Mouse (Mus musculus): ENCODE measurements at regions not wholly inside any gene's neighbourhood (a gene's known extent, or its start where the extent isn't known, plus 50 kb on each side); places are given as distances from the start of the nearest gene placed in this dataset.
A peak's percentile ranks its signal among the peaks of the same experiment; 100 is the strongest.

DNA sequence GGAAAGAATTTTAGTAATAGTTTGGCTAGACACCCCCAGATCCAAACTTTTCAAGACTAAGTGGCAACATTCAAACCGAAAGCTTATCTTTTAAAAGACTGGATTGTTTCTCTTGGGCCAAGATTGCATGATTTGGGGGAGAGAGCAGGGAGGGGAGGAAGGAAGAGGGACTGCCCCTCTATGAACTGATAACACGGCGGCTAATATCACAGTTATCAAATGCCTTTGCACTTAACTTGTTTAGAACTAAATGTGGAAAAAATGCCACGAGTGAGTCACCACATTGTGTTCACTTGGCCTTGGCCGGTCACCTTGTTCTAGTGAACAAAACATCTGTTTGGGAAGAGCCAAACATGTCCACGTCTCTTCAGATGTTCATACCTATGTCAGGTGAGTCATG, 92.3 kb downstream of the Tes start:
- Histone ChIP-seq H3K9me3 (ENCODE audit: control insufficient read depth, low read length) (no peaks in the 10 kb centered on the region), H3K27ac (ENCODE audit: low read length) (no peak overlapping the region), H3K9ac (replicated peaks; ENCODE audit: low read depth, low read length) (no peak overlapping the region), H3K4me2 (ENCODE audit: low read length) (no peak overlapping the region), H3K36me3 (ENCODE audit: control insufficient read depth, insufficient read depth) (no peaks in the 10 kb centered on the region), H3K4me3 (replicated peaks; ENCODE audit: low read length) (no peak overlapping the region), H3K27me3 (replicated peaks; ENCODE audit: control insufficient read depth, insufficient read depth, low read length) (no peaks in the 10 kb centered on the region), H3K4me1 (replicated peaks; ENCODE audit: control insufficient read depth, insufficient read depth, low read length) (no peaks in the 10 kb centered on the region)
- WGBS: 88% methylated on average over 6 of the region's 6 CpGs
- ATAC-seq: no peak

DNA sequence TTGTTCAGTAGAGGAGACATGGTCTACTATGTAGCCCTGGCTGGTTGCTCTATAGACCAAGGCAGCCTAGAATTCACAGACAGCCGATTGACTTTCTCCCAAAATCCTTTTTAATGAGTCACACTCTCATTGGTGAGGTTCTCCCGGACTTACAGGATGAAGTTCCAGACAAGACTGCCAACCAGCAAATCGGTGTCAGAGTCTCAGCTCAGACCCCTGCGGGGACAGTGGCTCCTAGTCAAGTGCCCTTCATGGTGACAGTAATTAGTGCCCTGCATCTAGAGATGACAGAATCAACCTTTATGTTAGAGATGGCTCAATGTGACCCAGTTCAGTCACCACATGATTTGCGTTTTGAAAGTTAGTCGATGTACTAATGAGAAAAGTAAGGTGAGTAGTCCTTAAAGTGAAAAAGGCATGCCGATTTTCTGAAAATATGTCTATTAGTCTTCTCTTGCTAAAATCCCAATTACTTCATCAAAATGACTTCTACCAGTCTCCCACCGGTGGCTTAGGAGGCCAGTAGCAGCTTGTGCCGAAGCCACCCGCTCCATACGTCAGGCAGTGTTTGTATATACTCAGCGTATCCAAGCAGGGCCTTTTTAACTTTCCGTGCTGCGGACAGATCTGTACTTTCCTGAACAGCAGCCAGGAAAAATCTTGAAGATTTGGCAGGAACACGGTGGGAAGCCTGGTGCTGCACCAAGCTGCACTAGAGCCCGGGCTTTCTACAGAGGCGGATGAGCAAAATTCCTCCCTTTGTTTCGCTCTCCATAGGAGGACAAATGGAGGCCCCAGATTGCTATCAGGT, 105.2 kb downstream of the Tes start:
- no peak overlapping the region for H3K4me3 ChIP-seq (replicated peaks; ENCODE audit: low read length)
- peak overlapping the region; percentile 25; the same call in 1 of the 2 replicates for H3K27ac ChIP-seq (ENCODE audit: low read length)
- H3K36me3 ChIP-seq (ENCODE audit: control insufficient read depth, insufficient read depth): no peaks in the 10 kb centered on the region
- peak overlapping the region; percentile 36 for H3K4me2 ChIP-seq (ENCODE audit: low read length)
- no peaks in the 10 kb centered on the region for H3K27me3 ChIP-seq (replicated peaks; ENCODE audit: control insufficient read depth, insufficient read depth, low read length)
- H3K9me3 ChIP-seq (ENCODE audit: control insufficient read depth, low read length): no peaks in the 10 kb centered on the region
- WGBS: 18% methylated on average over 18 of the region's 18 CpGs
- ATAC-seq: peak; percentile 81
- peaks cover 18% of the 10 kb centered on the region for H3K4me1 ChIP-seq (replicated peaks; ENCODE audit: control insufficient read depth, insufficient read depth, low read length)
- H3K9ac ChIP-seq (replicated peaks; ENCODE audit: low read depth, low read length): no peak overlapping the region

DNA sequence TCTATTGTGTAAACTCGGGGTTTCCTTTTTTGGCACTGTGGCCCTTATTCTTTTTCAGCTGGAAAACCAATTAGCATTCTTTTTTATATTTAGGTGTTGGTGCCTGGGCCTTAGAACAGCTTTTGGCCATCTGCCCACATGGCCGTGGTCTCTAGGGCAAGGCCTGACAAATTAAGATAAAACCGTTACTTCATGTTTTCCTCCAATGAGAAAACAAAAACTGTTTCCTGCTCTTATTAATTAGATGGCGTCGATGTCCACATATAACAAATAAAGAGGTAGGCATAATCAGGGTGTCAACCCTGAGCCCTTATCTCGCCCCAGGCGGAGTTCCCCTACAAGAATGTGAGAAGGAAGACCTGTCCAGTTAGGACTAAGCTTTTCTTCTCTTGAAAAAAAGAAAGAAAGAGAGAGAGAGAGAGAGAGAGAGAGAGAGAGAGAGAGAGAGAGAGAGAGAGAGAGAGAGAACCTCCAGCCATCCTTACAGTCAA, 105.9 kb downstream of the Tes start:
- peak; percentile 12 for ATAC-seq
- Histone ChIP-seq H3K36me3 (ENCODE audit: control insufficient read depth, insufficient read depth) (no peaks in the 10 kb centered on the region), H3K9ac (replicated peaks; ENCODE audit: low read depth, low read length) (no peak overlapping the region), H3K9me3 (ENCODE audit: control insufficient read depth, low read length) (no peaks in the 10 kb centered on the region), H3K4me3 (replicated peaks; ENCODE audit: low read length) (no peak overlapping the region), H3K4me2 (ENCODE audit: low read length) (peak overlapping the region; percentile 36), H3K27ac (ENCODE audit: low read length) (peak overlapping the region; percentile 25; the same call in 1 of the 2 replicates), H3K4me1 (replicated peaks; ENCODE audit: control insufficient read depth, insufficient read depth, low read length) (peaks cover 18% of the 10 kb centered on the region), H3K27me3 (replicated peaks; ENCODE audit: control insufficient read depth, insufficient read depth, low read length) (no peaks in the 10 kb centered on the region)
- 10% methylated on average over 7 of the region's 7 CpGs for WGBS

DNA sequence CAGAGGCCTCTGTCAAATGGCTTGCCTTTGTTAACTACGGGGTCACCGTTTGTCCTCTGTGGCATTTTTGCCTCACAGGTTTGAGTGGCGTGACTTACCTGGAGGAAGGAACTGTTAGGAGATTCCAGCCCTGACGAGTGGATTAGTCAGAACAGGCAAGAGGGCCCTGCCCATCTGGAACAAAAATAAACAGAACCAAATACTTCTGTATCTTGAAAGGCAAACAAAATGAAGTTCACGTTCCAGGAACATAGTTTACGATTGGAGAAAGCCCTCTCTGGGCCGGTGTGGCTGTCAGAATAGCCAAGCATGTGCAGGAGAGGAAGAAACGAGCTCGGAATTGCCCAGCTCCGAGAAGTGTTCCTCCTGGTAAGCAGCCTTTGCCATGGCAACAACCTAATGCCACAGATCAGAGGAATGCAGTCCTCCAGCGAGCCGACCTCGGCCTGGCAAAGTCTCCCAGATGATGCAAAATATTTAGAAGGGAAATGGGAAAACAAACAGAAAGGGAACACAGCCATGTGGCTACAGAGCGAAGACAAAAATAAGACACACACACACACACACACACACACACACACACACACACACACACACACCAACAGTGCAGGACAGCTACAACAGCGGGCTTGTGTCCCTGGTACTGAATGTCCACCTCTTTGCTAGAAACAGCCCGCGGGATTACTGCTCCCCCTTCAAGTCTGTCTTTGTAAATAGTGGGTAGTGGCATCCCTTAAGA, 106.5 kb downstream of the Tes start:
- no peaks in the 10 kb centered on the region for H3K27me3 ChIP-seq (replicated peaks; ENCODE audit: control insufficient read depth, insufficient read depth, low read length)
- peaks cover 18% of the 10 kb centered on the region for H3K4me1 ChIP-seq (replicated peaks; ENCODE audit: control insufficient read depth, insufficient read depth, low read length)
- H3K4me3 ChIP-seq (replicated peaks; ENCODE audit: low read length): no peak overlapping the region
- H3K27ac ChIP-seq (ENCODE audit: low read length): peak overlapping the region; percentile 4; the same call in 1 of the 2 replicates
- H3K36me3 ChIP-seq (ENCODE audit: control insufficient read depth, insufficient read depth): no peaks in the 10 kb centered on the region
- peak overlapping the region; percentile 32 for H3K4me2 ChIP-seq (ENCODE audit: low read length)
- no peak overlapping the region for H3K9ac ChIP-seq (replicated peaks; ENCODE audit: low read depth, low read length)
- no peaks in the 10 kb centered on the region for H3K9me3 ChIP-seq (ENCODE audit: control insufficient read depth, low read length)
- 9% methylated on average over 17 of the region's 17 CpGs for WGBS
- peak; percentile 80 for ATAC-seq

DNA sequence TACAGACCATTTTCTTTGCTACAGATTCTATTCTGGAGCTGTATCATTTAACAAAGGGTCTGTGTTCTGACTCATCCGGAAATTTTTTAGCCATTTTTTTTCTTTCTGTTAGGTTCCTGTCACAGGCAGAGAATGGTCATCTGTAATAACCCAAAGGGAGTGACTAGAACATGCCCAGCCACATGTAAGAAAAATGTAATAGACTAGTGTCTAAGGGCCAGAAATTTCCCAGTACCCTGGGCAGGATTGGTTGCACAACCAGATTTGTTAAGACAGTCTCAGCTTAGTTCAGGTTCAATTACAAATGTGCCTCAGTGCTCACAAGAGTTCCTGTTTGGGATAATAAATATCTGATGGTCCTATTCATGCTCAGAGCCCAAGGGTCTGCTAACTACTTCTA, 107.1 kb downstream of the Tes start:
- no peaks in the 10 kb centered on the region for H3K27me3 ChIP-seq (replicated peaks; ENCODE audit: control insufficient read depth, insufficient read depth, low read length)
- H3K4me2 ChIP-seq (ENCODE audit: low read length): no peak overlapping the region
- no peak overlapping the region for H3K27ac ChIP-seq (ENCODE audit: low read length)
- ATAC-seq: no peak
- 29% methylated on average over 1 of the region's 1 CpGs for WGBS
- H3K4me3 ChIP-seq (replicated peaks; ENCODE audit: low read length): no peak overlapping the region
- no peaks in the 10 kb centered on the region for H3K36me3 ChIP-seq (ENCODE audit: control insufficient read depth, insufficient read depth)
- no peaks in the 10 kb centered on the region for H3K9me3 ChIP-seq (ENCODE audit: control insufficient read depth, low read length)
- H3K4me1 ChIP-seq (replicated peaks; ENCODE audit: control insufficient read depth, insufficient read depth, low read length): peaks cover 18% of the 10 kb centered on the region
- no peak overlapping the region for H3K9ac ChIP-seq (replicated peaks; ENCODE audit: low read depth, low read length)

DNA sequence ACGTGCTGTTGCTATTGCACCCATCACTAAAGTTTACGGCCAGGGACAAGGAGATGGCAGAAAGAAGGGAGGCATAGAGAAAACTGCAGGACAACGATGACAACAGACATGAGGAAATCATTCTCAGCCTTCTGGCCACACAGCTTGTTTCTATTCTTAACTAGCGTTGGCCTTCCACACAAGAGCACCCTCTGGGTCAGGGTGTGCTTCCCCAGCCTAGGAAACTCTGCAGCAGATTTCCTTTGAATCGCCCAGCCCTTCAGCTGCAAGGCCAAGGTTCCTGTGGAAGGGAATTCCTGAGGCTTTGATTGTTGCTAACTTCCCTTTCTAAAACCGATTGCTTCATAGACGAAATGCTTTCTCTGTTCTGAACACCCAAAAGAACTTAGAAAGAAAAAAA, 103.8 kb upstream of the Cav2 start:
- no peaks in the 10 kb centered on the region for H3K9me3 ChIP-seq (ENCODE audit: control insufficient read depth, low read length)
- no peak for ATAC-seq
- no peak overlapping the region for H3K4me3 ChIP-seq (replicated peaks; ENCODE audit: low read length)
- H3K27me3 ChIP-seq (replicated peaks; ENCODE audit: control insufficient read depth, insufficient read depth, low read length): no peaks in the 10 kb centered on the region
- H3K36me3 ChIP-seq (ENCODE audit: control insufficient read depth, insufficient read depth): no peaks in the 10 kb centered on the region
- no peak overlapping the region for H3K27ac ChIP-seq (ENCODE audit: low read length)
- no peak overlapping the region for H3K9ac ChIP-seq (replicated peaks; ENCODE audit: low read depth, low read length)
- no peaks in the 10 kb centered on the region for H3K4me1 ChIP-seq (replicated peaks; ENCODE audit: control insufficient read depth, insufficient read depth, low read length)
- H3K4me2 ChIP-seq (ENCODE audit: low read length): no peak overlapping the region
- WGBS: 75% methylated on average over 7 of the region's 7 CpGs

DNA sequence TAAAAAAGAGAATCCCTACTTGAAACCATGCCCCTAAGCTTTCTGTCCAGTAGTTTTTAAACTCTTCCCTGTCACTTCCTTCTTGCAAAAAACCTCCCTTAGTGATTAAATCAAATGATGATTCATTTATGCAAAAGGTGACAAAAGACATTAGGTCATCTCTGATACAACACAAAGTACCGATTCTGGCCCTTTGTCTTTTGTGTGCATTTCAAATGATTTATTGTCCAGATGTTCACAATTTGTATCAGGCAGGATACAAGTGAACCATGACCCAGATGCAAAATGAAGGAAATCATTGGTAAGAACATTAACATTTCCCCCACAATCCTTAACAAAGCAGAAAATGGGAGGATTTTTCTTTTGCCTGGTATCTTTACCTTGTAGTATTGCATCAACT, 101.5 kb upstream of the Cav2 start:
- no peaks in the 10 kb centered on the region for H3K9me3 ChIP-seq (ENCODE audit: control insufficient read depth, low read length)
- ATAC-seq: no peak
- no peak overlapping the region for H3K27ac ChIP-seq (ENCODE audit: low read length)
- no peaks in the 10 kb centered on the region for H3K36me3 ChIP-seq (ENCODE audit: control insufficient read depth, insufficient read depth)
- H3K9ac ChIP-seq (replicated peaks; ENCODE audit: low read depth, low read length): no peak overlapping the region
- no peaks in the 10 kb centered on the region for H3K27me3 ChIP-seq (replicated peaks; ENCODE audit: control insufficient read depth, insufficient read depth, low read length)
- H3K4me2 ChIP-seq (ENCODE audit: low read length): no peak overlapping the region
- no peak overlapping the region for H3K4me3 ChIP-seq (replicated peaks; ENCODE audit: low read length)
- 80% methylated on average over 1 of the region's 1 CpGs for WGBS
- H3K4me1 ChIP-seq (replicated peaks; ENCODE audit: control insufficient read depth, insufficient read depth, low read length): no peaks in the 10 kb centered on the region

DNA sequence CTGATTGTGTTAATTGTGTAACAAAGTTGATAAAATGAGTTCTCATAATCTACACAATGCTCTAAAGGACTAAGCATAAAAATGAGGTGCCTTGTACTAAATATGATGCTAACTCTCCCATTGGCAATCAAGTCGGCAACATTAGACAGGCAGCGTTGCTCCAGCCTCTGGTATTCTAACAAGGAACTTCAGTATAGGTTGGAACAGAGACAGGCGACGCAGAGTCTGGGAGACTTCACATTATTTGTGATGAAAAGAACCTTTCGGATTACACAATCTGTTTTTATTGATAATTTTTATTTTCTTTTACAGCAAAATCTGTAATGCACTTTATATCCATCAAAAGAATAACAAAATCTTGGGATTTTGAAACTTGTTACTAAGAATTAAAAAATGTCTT, 94.4 kb upstream of the Cav2 start:
- Histone ChIP-seq H3K4me1 (replicated peaks; ENCODE audit: control insufficient read depth, insufficient read depth, low read length) (no peaks in the 10 kb centered on the region), H3K27ac (ENCODE audit: low read length) (no peak overlapping the region), H3K9me3 (ENCODE audit: control insufficient read depth, low read length) (no peaks in the 10 kb centered on the region), H3K27me3 (replicated peaks; ENCODE audit: control insufficient read depth, insufficient read depth, low read length) (no peaks in the 10 kb centered on the region), H3K4me3 (replicated peaks; ENCODE audit: low read length) (no peak overlapping the region), H3K4me2 (ENCODE audit: low read length) (no peak overlapping the region), H3K9ac (replicated peaks; ENCODE audit: low read depth, low read length) (no peak overlapping the region), H3K36me3 (ENCODE audit: control insufficient read depth, insufficient read depth) (no peaks in the 10 kb centered on the region)
- ATAC-seq: peak; percentile 80
- WGBS: 21% methylated on average over 5 of the region's 5 CpGs

DNA sequence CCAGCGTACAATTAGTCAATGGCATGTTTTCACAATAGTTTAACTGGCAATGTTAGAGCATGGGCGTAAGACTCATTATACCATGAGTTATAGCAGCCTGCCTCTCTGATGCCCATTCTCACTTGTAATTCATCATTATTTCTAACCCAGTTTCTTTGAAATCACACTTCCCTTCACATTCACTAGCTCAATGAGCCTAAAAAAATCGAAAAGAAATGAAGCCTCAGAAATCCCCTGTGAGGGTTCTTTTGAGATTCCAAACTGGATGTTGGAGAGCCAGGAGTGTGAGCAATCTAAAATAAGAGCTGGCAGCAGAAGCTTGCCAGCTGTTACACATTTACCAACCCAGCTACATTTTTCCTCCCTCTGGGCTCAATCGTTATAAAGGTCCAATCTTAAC, 93.9 kb upstream of the Cav2 start:
- Histone ChIP-seq H3K9ac (replicated peaks; ENCODE audit: low read depth, low read length) (no peak overlapping the region), H3K4me2 (ENCODE audit: low read length) (no peak overlapping the region), H3K36me3 (ENCODE audit: control insufficient read depth, insufficient read depth) (no peaks in the 10 kb centered on the region), H3K9me3 (ENCODE audit: control insufficient read depth, low read length) (no peaks in the 10 kb centered on the region), H3K4me3 (replicated peaks; ENCODE audit: low read length) (no peak overlapping the region), H3K27me3 (replicated peaks; ENCODE audit: control insufficient read depth, insufficient read depth, low read length) (no peaks in the 10 kb centered on the region), H3K4me1 (replicated peaks; ENCODE audit: control insufficient read depth, insufficient read depth, low read length) (no peaks in the 10 kb centered on the region), H3K27ac (ENCODE audit: low read length) (no peak overlapping the region)
- peak; percentile 94 for ATAC-seq
- 4% methylated on average over 4 of the region's 4 CpGs for WGBS

Data from forebrain, embryonic 16.5 days (tissue).